Mouse (Mus musculus) CD4-positive helper T cell, adult 2 months (primary cell): ENCODE measurements at regions not wholly inside any gene's neighbourhood (a gene's known extent, or its start where the extent isn't known, plus 50 kb on each side); places are given as distances from the start of the nearest gene placed in this dataset.

Experiments
- DNase-seq: peaks from one replicate; pipeline ENCODE4 v3.0.0-alpha.2; 2012; ENCODE audit warnings: low read depth, missing footprints, low spot score

- no peak for DNase-seq
These were observed 175.0 kb upstream of the Prok2 start for GRCm38 (mm10) chr6:99901146-99901545.

DNA sequence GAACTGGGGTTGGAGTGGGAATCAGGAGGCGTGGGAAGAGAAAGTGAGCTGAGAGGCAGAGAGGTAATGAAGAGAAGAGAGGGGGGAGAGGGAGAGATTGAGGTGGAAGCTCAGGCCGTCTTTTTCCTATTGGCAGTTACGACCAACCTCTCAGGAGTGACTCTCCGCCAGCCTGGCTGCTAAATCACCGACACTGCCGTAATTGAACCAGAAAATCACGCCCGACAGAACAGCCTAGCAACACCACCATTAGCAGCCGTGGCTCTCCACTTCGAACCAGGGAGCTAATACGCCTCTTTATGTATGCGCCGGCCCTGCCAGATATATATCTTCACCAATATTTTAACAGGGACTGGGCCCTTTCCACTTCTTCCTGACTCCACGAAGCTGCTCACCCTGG is 173.5 kb upstream of the Prok2 start:
- no peak for DNase-seq

- DNase-seq, result no peak
These were observed 171.9 kb upstream of the Prok2 start for GRCm38 (mm10) chr6:99898077-99898476.

GRCm38 (mm10) chr6:99895558-99895957 is 169.4 kb upstream of the Prok2 start:
- DNase-seq, result no peak

- DNase-seq, result no peak
These were observed 167.7 kb upstream of the Prok2 start for GRCm38 (mm10) chr6:99893936-99894335.

DNA sequence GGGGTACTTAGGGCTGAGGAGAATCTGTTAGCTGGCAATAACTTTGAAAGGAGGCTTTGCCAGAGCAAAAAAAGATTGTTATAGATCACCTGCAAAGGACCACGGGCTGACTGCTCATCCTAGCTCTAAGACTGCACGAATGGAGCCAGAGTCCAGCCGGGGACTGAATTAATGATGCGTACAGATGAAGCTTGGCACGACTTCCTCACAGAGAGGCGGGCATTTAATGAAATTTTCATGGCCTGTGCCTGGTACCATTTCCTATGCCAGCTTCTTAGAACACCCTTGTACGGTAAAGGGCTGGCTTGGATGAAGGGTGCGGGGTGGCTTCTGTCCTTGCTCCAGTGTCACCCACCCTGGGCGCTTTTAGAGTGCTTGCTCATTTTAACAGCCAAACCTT is 166.0 kb upstream of the Prok2 start:
- DNase-seq, result no peak

- DNase-seq, result no peak
These were observed 165.6 kb upstream of the Prok2 start for GRCm38 (mm10) chr6:99891790-99892189.

DNA sequence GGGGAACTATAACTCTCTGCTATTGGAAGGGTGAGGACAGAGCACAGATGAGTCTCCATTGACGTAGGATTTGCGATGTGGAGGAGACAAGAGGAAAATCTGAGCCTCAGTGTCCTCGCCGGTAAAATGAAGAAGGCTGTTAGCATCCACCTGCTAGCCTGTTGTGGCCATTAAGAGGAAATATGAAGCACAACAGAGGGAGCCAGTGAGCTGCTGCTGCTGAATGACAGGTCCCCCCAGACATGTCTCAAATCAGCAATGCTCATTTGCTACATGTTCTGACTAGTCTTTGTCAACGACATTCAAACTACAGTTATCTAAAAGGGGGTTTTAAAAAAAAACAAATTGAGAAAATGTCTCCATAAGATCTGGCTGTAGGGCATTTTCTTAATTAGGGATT is 164.6 kb upstream of the Prok2 start:
- DNase-seq, result no peak

- DNase-seq, result no peak
These were observed 162.9 kb upstream of the Prok2 start for GRCm38 (mm10) chr6:99889055-99889454.

DNA sequence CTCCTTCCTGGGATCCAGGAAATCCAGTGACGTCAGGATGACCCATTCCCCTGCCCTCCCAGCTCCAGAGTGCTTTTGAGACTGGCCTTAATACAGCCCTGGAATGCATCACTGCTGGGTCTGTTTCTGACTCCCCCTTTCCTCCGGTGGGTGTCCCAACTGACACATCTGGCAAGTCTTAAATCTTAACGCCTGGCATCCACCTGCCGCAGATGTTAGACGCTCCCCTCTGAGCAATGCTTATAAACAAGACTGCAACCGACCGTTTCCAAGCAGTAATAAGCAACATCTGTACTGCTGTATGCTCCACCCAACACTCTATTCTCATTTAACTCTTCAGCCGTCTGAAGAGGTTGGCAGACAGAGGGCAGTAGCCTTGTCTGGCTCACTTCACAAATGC is 161.7 kb upstream of the Prok2 start:
- no peak for DNase-seq

- DNase-seq, result no peak
These were observed 158.6 kb upstream of the Prok2 start for GRCm38 (mm10) chr6:99884755-99885154.

DNA sequence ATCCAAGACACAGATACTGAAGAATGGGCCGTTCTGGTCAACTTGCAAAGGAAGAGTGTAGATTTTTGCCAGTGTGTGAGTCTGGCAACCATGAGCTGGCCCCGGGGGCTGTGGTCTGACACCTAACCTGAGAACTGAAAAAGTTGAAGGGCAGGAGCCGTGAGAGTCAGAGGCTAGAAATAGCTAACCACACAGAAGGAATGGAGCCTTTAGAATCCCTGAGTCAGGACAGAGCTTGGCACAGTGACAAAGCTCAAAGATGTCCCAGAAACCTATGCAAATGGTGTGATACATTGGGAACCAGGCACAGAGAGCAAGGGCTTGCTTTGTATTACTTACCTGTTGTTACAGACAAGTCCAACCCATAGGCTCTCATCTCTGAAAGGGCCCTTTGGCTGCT is 157.9 kb upstream of the Prok2 start:
- DNase-seq, result no peak

- no peak for DNase-seq
These were observed 155.4 kb upstream of the Prok2 start for GRCm38 (mm10) chr6:99881606-99882005.

- DNase-seq, result no peak
These were observed 148.7 kb upstream of the Prok2 start for GRCm38 (mm10) chr6:99874852-99875251.

- DNase-seq, result no peak
These were observed 147.8 kb upstream of the Prok2 start for GRCm38 (mm10) chr6:99874029-99874428.

DNA sequence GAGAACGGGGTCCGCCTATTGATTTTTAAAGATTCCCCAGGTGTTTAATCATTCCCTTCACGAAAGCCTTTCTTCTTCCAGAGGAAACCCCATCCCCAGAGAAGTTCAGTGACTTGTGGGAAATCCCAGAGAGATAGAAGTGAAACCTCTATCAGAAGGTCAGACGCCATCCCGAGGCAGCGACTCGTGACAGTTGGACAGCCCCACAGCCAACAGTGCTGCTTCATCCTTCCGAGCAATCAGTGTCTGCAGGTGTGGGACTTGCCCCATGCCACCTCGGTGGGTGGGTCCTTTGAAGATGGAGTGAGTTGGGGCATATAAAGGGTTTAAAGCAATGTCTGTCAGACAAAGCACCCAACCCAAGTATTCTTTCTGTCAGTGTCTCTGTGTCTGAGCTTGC is 139.9 kb upstream of the Prok2 start:
- no peak for DNase-seq

GRCm38 (mm10) chr6:99864949-99865348 is 138.8 kb upstream of the Prok2 start:
- no peak for DNase-seq

DNA sequence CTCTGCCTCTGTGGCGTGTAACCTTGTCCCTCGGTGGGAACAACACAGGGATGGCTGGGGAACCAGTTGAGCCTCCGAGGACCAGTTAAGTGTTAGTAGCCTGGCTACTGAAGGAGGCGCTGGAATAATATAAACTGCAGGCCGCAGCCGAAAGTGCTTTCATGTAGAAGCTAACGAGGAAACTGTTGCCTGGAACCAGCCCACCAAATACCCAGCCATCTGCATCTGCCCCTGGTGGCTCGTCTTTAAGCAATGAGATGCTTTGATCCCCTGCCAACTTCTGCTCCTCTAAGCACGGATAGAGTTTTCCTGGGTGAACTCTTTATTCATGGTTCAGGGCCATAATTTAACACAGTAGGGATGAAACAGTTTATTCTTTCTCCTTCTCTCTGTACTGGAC is 137.2 kb upstream of the Prok2 start:
- DNase-seq, result no peak

DNA sequence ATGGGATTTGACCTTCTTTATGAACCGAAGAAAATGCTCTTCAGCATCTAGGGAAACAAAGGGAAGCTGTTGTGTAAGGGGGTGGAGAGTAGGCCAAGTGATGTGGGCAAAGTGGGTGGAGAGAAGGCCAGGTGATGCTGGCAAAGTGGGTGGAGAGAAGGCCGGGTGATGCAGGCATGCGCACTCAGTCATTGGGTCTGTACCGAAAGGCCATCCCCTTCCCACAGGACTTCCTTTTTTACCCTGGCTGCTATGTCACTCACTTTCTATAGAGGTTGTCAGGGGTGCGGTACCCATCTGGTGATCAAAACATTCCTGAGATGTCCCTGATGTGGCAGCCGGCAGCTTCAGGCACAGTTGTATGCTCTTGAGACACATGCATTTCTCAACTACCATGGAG is 131.2 kb upstream of the Prok2 start:
- DNase-seq, result no peak

DNA sequence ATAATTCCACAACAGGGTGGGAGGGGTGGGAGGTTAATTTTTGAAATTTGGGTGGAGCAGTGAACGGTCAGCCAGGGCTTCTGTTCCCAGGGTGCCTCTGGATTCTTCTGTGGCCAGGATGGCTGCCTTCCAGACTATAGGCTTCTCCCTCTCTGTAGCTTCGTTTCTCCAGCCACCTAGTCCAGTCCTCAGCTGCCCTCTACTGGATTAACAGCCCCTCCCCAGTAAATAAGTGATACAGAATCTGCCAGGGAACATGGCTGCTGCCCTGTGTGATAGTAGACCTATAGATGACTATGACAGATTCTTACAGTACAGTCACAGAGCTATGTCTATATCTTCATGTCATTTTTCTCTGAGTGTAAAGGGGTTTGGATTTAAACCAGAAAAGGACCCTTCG is 127.5 kb upstream of the Prok2 start:
- DNase-seq, result no peak

GRCm38 (mm10) chr6:99850706-99851105 is 124.5 kb upstream of the Prok2 start:
- DNase-seq, result no peak

- DNase-seq, result no peak
These were observed 119.3 kb upstream of the Prok2 start for GRCm38 (mm10) chr6:99845508-99845846.

GRCm38 (mm10) chr6:99844775-99845507 is 118.7 kb upstream of the Prok2 start:
- DNase-seq, result no peak

DNA sequence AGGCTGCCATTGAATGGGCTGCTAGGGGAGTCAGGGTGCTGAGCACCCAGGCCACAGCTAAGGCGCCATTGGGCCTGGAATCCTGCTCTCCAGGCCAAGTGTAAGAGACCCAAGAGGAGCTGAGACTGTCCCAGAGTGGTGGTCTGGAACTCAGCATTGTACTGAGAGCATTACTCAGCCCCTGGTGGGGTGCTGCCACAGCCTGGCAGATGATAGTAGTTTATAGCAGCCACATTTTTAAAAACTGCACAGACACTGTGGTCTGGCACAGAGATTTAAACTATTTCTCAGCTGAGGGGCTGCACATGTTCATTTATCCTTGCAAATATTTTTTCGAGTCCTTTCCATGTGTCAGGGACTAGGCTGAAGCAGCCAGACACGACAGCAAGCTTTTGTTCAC is 117.3 kb upstream of the Prok2 start:
- DNase-seq, result no peak
